Mouse (Mus musculus) left cerebral cortex, adult 9 months (tissue): ENCODE results near the gene Adap2.
A peak's percentile ranks its signal among the peaks of the same experiment; 100 is the strongest.
"Not testable (repeated sequence)": the region's sequence is repeated elsewhere in the genome, so short reads cannot be mapped to it uniquely, and the experiment has no call there.

ENCODE experiments used
- DNase-seq, 2 experiments: peaks; one replicate each; pipeline ENCODE4 v3.0.0; 2022; ENCODE audit warnings: low spot score in 2 of 2

Gene Adap2

DNA sequence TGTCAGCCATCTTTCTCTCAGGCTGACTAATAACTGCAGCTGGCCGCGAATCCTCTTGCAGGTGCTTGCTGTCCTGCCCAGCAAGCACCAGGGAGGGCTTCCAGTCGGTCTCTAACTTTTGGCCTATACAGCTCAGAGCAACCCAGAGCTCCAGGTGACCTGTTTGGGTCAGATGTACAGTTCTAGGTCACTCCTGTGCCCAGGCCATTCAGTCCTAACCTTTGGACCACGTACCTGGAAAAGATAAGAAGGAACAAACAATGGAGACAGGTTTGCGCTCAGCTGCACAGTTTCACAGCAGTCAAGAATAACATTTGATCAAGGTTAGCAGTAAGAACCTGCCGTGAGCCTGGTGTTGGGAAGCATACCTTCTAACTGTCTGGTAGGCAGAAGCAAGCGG is 5.1 kb downstream of the Adap2 start:
- DNase-seq: no peak

DNA sequence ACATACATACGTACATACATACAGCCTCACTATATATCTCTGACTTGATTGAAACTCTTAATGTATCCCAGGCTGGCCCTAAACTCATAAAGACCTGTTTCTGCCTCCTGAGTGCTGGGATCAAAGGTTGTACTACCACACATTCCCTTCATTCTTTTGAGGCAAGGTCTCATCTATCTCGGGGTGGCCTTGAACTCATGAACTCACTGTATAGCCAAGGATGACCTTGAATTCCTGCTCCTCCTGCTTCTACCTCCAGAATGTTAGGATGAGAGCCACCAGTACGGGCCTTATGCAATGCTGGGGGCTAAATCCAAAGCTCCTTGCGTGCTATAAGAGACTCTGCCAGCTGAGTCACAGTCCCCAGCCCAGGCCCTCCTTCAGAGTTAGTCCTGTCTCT is 7.1 kb downstream of the Adap2 start:
- no peak for DNase-seq

DNA sequence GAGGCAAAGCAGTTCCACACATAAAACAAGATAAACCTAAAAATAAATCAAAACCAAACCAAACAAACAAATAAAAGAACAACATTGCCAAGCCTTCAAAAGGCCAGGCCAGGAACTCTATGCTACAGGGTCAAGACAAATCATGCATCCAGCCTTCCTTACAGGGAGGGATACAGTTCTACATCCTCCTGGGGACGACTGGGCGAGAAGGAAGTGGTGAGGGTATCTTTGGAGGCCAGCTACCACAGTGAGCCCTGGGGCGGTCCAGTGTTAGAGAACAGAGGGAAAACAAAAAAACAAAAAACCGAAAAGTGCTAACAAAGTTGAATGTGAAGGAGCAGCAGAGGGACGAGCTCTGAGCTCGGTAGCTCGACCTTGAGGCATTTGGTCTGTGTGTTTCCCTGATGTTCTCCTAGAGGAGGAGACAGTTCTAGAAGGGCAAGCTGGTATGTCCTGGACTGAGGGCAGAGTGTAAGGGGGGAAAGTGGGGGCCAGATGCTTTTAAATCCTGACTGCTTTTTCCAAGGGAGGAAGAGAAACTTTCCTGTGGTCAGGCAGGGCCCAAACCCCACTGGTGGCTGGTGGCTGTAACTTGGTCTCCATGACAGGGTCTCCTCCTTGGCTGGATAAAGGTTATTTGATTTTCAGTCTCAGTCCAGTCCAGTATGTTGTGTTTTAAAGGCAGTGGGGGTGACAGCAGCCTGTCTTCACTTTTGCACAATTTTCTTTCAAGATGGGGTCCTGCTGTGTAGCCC is 9.6 kb downstream of the Adap2 start:
- no peak for DNase-seq

DNA sequence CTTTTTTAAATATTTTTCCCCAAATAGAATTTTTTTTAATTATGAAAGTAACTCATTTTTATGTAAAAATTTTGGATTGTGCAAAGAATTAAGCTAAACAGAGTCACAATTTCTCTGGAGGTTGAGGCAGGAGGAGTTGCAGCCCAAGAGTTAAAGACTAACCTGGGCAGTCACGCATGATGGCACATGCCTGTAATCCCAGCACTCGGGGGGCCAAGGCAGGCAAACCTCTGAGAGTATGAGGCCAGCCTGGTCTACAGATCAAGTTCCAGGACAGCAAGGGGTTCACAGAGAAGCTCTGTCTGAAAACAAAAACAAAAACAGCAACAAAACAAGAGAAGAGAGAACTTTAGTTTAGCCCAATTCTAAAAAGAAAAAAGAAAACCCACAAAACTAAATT is 10.3 kb downstream of the Adap2 start:
- no peak for DNase-seq

DNA sequence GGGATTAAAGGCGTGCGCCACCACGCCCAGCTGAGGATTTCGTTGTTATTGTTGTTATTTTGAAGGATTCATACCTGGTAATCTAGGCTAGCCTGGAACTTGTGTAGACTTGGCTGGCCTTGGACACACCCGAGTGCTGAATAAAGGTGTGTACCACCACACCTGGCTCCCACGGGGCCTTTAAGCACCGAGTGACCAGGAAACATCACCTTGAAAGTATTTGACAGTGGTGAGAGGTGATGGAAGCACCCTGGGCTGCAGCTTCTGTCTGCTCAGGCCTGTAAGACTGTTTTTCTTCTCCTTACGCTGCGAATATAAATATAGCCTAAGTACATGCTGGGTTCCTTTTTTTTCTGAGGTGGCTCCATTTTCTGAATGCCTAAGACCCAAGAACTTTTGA is 14.2 kb downstream of the Adap2 start:
- no peak for DNase-seq

DNA sequence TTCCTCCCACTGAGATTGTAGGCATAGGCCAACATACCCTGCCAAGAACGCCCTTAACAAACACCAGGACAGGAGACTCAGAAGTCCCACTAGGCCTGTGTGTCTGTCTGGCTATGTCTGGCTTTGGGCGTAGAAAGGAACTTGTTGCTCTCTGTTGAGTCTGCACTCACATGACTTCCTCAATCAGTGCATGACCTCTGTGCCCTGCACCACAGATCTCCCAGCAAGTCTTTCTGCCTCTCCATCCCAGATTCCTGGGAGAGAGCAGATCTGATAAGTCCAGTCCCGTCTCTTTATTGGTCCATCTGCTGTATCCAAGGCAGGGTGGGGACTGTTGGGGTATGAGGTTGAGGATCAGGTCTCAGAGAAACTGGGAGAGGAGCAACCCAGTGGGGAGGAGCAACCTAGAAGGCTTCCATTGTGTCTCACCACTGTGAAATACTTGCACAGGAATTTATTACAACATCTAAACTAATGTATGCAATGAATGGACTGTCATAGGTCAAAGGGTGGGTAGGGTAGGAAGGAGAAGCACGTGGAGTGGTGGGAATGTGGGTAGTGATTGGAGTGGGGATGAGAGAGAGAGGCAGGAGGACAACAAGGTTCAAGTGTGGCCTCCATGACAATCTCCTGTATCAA is 14.8 kb downstream of the Adap2 start:
- no peak for DNase-seq

DNA sequence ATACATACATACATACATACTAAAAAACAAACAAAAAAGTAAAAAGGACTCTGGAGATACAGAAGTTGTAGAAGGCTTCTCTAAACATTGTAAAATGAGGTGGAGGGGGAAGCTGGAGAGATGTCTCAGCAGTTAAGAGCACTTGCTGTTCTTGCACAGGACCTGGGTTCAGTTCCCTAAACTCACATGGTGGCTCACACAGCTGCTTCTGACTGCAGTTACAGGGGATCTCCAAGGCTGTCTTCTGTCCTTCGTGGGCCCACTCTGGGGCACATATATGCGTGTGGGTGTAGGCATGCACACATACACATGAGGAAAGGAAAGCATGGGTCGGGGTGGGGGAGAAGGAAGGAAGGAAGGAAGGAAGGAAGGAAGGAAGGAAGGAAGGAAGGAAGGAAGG is 15.7 kb downstream of the Adap2 start:
- no peak for DNase-seq

DNA sequence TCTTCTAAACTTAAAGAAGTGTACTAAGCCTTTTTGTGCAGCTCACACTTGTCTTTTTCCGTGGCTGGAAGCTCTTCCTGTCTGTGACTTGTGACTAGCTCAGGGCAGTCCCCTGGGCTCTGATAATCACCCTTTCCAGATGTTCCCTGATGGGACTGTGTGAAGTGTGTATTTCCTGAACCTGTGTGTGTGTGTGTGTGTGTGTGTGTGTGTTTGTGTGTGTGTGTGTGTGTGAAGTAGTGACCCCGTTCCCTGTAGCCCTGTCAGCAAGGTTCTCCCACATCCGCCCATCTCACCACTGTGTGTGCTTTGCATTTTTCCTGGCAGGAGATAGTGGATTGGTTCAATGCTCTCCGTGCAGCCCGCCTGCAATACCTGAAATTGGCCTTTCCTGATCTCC is 16.4 kb downstream of the Adap2 start:
- DNase-seq: no peak

DNA sequence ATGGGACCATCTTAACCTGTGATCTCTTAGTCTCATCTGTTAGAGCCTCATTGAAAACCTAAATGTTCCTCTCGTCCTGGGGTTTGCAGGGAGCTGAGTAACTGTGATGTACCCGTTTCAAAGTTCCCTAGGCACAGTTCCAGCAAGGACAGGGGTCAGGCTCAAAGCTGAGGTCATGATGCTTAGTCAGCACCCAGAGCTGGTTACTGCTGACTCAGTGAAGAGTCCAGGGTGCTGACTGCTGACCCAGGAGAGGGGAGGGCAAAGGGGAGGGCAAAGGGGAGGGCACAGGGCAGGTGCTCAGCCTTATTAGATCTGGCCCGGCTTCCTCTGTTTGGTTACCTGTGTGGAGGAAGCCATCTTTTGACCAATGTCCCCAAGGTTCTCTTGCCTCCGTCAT is 18.0 kb downstream of the Adap2 start:
- DNase-seq: no peak

DNA sequence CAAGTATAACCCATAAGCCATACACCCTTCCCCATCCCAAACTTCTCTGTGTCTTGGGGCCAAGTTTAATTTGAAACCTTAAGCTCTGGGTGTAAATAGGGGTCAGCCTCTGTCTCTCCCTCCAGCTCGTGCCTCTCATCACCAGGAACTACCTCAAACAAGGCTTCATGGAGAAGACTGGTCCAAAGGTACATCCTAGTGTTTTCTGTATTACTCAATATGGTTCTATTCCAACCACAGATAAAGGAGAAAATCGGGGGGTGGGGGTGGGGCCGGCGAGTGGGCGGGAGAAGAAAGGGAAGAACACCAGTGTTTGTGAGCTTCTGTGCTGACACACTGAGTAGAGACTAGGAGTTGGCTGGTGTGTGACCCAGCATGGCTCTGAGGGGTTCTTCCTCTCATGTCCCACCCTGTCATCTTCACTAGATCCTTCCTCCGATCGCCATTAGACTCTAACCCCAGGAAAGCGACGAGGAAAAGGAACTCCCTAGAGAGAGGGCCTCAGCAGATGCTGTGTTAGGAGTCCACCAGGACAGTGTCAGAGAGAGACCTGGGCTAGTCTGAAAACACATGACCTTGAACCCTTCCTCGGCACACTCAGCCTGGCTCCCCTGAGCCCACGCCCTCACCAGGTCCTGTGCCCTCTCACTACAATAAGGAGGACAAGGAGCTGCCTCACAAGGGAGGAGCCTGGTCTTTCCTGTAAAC is 20.2 kb downstream of the Adap2 start:
- no peak for DNase-seq

DNA sequence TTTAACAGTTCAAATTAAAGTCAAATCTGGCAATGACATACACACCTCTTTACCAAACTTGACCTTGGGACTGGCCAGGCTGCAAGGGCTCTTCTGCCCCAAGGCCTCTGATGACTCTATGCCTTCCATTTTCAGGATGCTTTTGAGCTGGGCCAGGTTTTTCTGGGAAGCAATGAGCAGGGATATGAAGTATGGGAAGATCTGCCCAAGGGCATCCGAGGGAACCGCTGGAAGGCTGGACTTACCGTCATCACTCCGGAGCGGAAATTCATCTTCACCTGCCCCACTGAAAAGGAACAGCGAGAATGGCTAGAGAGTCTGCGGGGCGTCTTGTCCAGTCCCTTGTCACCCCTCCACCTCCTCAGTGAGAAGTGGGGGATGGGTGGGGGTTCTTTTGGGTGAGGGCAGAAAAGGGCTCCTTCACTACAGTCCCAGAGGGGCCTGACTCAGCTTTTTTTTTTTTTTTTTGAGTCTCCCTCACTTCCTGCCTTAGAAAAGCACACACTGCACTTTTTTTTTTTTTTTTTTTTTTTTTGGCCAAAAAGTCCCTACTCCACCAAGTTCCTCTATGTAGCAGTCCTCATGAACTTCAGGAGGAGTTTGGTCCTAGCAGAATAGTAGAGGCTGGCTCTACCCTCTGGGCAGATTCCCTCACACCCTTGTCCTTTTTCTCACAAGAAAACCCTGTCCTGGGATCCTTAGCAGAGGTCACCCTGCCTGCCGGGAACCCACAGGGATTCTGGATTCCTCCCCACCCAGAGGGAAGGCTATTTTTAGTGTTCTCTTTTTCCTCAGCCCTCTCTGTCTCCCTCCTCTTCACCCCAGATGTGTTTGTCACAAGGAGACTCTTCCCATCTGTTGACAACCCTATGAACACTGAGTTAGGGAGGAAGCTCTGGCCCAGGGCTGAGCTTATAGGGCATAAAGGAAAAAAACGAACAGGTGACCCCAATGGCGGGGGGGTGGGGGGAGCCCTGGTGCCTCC is 23.3 kb downstream of the Adap2 start:
- no peak for DNase-seq

DNA sequence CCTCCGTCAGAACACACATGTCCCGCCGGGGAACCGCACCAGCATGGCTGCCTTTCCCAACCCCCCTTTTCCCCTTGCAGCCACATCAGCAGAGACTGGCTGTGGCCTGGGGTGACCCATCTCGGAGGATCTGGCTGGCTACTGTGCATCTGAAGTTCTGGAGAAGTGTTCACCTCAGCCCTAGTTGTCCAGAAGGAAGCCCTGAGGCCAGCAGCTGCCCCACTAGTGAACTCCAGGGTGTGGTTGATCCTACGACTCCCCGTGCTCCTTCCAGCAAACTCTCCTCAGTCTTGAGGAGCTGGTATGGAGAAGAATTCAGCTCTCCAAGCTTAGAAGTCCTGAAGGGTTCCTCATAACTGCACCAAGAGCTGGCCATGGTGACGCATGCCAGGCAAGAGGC is 24.4 kb downstream of the Adap2 start:
- no peak for DNase-seq

DNA sequence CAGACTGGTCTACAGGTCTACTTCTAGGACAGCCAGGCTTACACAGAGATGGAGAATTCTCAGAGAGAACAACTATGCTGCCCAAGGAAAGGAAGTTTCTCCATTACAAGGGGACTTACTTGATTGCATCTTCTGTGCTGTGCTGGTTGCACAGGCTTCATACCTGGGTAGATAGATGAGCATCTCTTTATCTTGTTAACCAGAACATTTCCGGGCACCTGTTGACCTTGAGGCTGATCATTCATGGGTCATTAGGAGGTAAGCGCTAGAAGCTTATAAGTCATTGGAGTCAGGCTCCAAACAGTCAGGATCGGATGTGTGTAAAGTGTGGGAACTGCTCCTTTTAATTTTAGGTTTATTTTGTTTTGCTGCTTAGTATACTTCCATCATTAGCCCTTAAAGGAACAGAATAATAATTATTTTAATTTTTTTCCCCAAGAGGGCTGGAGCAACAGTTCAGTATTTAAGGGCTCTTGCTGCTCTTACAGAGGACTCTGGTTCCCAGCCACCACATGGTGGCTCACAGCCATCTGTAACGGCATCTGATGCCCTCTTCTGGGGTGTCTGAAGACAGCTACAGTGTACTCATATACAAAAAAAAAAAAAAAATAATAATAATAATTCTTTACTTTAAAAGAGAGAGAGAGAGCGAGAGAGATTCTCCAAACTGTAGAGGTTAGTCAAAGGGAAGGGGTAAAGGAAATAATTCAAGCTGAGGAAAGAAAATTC is 27.3 kb downstream of the Adap2 start:
- no peak for DNase-seq

DNA sequence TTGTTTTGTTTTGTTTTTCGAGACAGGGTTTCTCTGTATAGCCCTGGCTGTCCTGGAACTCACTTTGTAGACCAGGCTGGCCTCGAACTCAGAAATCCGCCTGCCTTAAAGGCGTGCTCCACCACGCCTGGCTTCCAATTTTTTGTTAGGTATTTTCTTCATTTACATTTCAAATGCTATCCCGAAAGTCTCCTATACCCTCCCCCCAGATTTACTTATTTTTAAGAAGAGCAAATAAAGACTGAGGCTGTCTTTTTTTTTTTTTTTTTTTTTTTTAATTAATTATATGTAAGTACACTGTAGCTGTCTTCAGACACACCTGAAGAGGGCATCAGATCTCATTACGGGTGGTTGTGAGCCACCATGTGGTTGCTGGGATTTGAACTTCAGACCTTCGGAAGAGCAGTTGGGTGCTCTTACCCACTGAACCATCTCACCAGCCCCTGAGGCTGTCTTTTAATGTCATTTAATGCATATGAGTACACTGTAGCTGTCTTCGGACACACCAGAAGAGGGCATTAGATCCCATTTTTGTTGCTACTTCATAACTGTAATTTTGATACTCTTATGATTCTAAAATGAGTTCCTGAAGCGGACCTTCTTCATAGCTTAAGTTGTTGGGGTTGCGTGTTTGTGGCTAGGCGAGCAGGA is 29.3 kb downstream of the Adap2 start:
- not testable (repeated sequence) for DNase-seq

DNA sequence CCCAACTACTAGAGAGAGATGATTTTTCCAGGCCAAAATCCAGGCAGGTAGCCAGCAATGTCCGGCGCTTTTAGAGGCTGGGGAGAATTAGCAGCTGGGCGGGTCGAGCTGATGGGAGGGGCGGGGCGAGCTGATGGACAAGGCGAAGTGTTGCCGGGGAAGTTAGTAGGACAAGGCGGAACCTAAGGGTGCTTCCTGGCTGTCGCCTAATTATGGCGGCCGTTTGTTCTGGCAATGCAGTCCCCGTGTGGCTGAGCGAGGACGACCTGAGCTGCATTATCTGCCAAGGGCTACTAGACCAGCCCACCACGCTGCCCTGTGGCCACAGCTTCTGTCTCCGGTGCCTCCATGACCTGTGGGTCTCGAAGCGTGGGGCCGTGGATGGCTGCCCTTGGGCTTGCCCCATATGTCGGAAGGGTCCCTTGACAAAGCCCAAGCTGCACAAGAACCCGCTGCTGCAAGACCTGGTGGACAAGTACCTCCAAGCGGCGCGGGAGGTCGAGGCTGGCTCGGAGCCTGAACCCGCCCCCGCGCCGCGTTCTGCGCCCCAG is 29.9 kb downstream of the Adap2 start, which contains the start of gene Rnf135:
Rnf135 (plus strand) TSS at position 147 of the 551 bp plus-strand sequence.
- DNase-seq: peak; percentile 40 to 81

DNA sequence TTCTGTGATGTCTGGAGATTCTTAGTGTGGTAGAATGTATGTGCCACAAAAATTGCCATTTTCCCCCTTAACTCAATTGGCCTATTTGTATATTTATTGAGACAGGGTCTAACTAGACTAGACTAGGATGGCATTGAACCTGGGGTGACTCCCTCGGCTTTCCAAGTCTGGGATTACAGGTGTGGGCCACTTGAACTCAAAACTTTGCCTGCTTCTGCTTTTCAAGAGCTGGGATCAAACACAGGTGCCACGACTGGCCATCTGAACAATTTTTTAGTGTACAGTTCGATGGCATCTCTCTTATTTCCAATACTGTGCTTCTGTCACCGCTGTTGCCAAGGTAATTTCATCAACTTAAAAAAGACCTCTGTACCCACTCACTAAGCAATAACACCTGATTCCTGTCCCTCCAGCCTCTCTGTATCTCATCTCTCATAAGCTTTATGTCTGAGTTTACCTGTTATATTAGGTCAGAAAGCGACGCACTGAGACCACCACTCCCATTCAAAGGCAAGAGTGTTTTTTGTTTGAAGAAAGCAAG is 30.7 kb downstream of the Adap2 start:
- DNase-seq: no peak

DNA sequence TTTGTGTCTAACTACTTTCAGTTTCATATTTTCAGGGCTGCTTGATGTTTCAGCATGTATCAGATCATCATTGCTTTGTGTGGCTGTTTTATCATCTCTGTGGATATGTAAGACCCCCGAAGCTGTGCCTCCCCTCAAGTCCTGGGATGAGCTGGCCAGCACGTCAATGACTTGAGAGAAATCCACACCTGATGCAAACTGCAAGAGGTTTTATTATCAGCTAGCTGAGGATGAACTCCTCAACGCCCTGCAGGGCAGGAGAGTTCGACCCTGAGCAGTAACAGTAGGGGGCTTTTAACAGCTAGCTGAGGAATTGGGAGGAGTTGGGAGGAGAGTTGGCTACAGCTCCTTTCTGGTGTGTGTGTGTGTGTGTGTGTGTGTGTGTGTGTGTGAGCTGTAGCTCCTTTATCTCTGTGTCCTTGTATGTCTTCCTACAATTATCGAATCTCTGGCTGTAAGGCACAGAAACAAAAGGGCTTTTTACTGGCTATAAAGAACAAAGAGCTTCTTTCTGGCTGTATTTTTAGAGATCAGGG is 31.6 kb downstream of the Adap2 start:
- DNase-seq: not testable (repeated sequence)

DNA sequence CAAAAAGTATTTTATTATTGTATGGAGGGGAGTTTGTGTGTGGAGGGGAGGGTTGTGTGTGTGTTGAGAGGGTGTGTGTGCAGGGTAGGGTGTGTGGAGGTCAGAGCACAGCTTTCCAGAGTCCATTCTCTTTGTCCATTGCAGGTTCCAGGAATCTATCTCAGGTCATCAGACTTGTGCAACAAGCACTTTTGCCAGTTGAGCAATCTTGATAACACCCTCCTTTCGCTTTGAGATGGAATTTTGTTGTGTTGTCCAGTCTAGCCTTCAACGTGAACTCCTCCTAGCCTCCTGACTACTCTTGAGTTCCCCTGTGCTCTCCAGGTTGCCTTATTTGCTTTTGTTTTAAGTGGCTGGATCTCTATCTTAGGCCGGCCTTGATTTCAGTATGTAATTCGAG is 36.4 kb downstream of the Adap2 start:
- DNase-seq: no peak

DNA sequence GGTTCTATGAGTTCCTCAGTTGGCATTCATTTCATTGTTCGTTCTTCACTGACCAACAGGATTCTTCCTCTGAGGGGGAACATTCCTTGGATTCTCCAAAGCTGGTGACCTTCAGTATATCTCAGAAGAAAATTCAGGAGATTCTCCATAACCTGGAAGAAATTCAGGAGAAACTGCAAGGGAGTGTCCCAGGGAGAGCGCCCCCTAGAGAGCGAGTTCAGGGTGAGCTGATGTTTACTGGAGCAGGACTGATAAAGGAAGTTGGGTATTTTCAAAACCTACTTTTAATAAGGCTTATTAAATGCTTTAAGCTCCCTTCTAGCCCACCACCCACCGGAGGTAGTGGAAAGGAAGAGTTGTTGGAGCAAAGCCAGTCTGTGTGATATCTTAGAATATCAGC is 39.9 kb downstream of the Adap2 start:
- DNase-seq: no peak

DNA sequence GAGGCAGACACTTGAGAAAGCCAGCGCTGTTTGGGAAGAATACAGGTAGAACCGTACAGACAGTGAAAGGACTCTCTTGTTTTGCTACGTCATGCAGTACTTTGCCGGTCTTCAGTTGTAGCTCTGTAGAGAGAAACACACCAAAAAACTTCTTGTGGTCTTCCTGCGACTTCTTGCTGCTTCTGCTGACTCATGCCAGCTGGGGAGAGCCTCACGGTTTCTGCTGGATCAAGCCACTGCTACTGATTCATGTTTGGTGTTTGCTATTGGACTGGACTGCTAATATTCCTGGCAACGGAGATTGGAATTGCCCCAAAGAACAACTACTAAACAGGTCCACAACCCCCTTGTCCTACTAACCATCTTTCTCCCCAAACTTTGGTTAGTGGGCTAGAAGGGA is 42.4 kb downstream of the Adap2 start:
- DNase-seq: no peak
